Mouse (Mus musculus): Measurements from ENCODE around the gene Olfr3.

The Olfr3 gene

GRCm38 (mm10) chr2:36816932-36817331, at the start of gene Olfr3:
Olfr3 (minus strand) TSS chr2:36817032.
- DNase-seq = no peak

- DNase-seq = no peak
Observed at GRCm38 (mm10) chr2:36862560-36862959, 45.7 kb upstream of the Olfr3 start, which contains the start of gene Olfr351. Olfr351 (minus strand) TSS chr2:36862660.

- DNase-seq = no peak
Observed at GRCm38 (mm10) chr2:36846010-36846409, 29.2 kb upstream of the Olfr3 start, which contains the start of gene Olfr350. Olfr350 (plus strand) TSS chr2:36846310.

- no peak for DNase-seq
Observed at GRCm38 (mm10) chr2:36790238-36790637, 26.6 kb downstream of the Olfr3 start, which contains the start of gene Olfr50. Olfr50 (plus strand) TSS chr2:36790538.

GRCm38 (mm10) chr2:36783976-36784375, 32.9 kb downstream of the Olfr3 start, which contains the start of gene Olfr348:
Olfr348 (plus strand) TSS chr2:36784276.
- DNase-seq = no peak
